Mouse (Mus musculus) hindbrain, embryonic 15.5 days (tissue): ENCODE data around the gene 1500009L16Rik. TPM values are rescaled to one million over a fixed set of nuclear protein-coding genes. Genes with fewer than 3 reads are reported as not detected.

Experiments used
- ATAC-seq: fragments of 200-750 bp; cut with Nextera tagmentation; 2 replicates; pipeline ENCODE4 v1.8.0; 2017; ENCODE audit warnings: low read depth, moderate number of reproducible peaks, moderate TSS enrichment; ENCODE audit not compliant: low FRiP score
- H3K27ac ChIP-seq: fragments of 300-500 bp; sonication (generic); replicated peaks from 2 replicates; pipeline ENCODE4 v1.5.1; 2015; ENCODE audit warnings: mild to moderate bottlenecking, inconsistent platforms
- H3K27me3 ChIP-seq: fragments of 300-500 bp; sonication (generic); 2 replicates; pipeline ENCODE4 v1.6.1; 2015; ENCODE audit warnings: control low read depth, inconsistent platforms
- H3K36me3 ChIP-seq: fragments of 300-500 bp; sonication (generic); 2 replicates; pipeline ENCODE4 v1.6.1; 2015; ENCODE audit warnings: control low read depth, inconsistent platforms
- H3K4me1 ChIP-seq: fragments of 300-500 bp; sonication (generic); replicated peaks from 2 replicates; pipeline ENCODE4 v1.6.1; 2015; ENCODE audit warnings: control low read depth, inconsistent platforms
- H3K4me2 ChIP-seq: fragments of 300-500 bp; sonication (generic); 2 replicates; pipeline ENCODE4 v1.6.1; 2015; ENCODE audit warnings: moderate library complexity, mild to moderate bottlenecking, inconsistent platforms
- H3K4me3 ChIP-seq: fragments of 300-500 bp; sonication (generic); 2 replicates; pipeline ENCODE4 v1.5.1; 2015; ENCODE audit warnings: mild to moderate bottlenecking, inconsistent platforms
- H3K9ac ChIP-seq: fragments of 300-500 bp; sonication (generic); 2 replicates; pipeline ENCODE4 v1.6.1; 2015; ENCODE audit warnings: inconsistent platforms
- H3K9me3 ChIP-seq: fragments of 300-500 bp; sonication (generic); 2 replicates; pipeline ENCODE4 v1.6.1; 2016; ENCODE audit warnings: control low read depth, inconsistent platforms
- WGBS: fragments of 180-500 bp; shearing (Covaris S2); methylation state at CpG from one replicate; pipeline ENCODE4 v1.1.7; 2015; 5-methylcytosine and 5-hydroxymethylcytosine counted together
- polyA plus RNA-seq: library from polyadenylated mRNA; unstranded; fragments of >200 nt; fragmentation: Nextera tagmentation; extraction: Ambion mirVana; gene quantifications from 2 replicates; pipeline ENCODE4 v1.2.1, GENCODE M21; 2015

1500009L16Rik gene
- polyA plus RNA-seq, 1 experiment from 2014 or later, result 89.7 TPM

DNA sequence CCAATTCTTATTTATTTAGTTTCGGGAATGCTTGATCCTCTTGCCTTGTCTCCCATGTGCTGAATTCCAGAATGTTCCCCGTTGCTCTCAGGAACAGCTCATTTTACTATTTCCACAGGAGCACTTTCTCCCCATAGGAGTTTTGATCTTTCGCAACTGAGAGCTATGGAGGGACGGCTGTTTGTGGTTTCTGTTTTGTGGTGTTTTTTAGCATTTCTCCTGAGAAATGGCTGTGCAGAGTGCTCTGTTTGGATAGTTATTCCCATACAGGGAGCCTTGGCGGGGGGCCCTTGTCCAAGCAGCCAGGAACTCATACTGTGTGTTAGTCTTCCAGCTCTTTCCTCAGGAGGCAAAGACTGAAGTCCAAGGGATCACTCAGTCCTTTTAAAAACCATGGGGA, 5.2 kb downstream of the 1500009L16Rik start:
- Histone ChIP-seq H3K4me1 (peaks cover 10% of the 10 kb centered on the region; the same call in 1 of the 2 replicates), H3K9me3 (no peaks in the 10 kb centered on the region), H3K4me2 (no peak overlapping the region), H3K9ac (no peak overlapping the region), H3K27ac (no peak overlapping the region), H3K27me3 (no peaks in the 10 kb centered on the region), H3K4me3 (no peak overlapping the region), H3K36me3 (no peaks in the 10 kb centered on the region)
- 82% methylated on average over 5 of the region's 5 CpGs for WGBS
- no peak for ATAC-seq

- Histone ChIP-seq H3K4me1 (peaks cover 6% of the 10 kb centered on the region; the same call in 1 of the 2 replicates), H3K36me3 (no peaks in the 10 kb centered on the region), H3K27ac (no peak overlapping the region), H3K4me3 (no peak overlapping the region), H3K4me2 (no peak overlapping the region), H3K9ac (no peak overlapping the region), H3K27me3 (no peaks in the 10 kb centered on the region), H3K9me3 (no peaks in the 10 kb centered on the region)
- 0 out of 2 replicates have a peak, but pooled peaks have one; percentile 25 for ATAC-seq
- 80% methylated on average over 6 of the region's 6 CpGs for WGBS
Measured at GRCm38 (mm10) chr10:83728529-83728928, 5.9 kb downstream of the 1500009L16Rik start.

GRCm38 (mm10) chr10:83729076-83729475, 6.4 kb downstream of the 1500009L16Rik start:
- Histone ChIP-seq H3K9me3 (no peaks in the 10 kb centered on the region), H3K9ac (no peak overlapping the region), H3K27ac (no peak overlapping the region), H3K4me1 (peaks cover under 1% of the 10 kb centered on the region; the same call in 1 of the 2 replicates), H3K4me3 (no peak overlapping the region), H3K27me3 (no peaks in the 10 kb centered on the region), H3K4me2 (no peak overlapping the region), H3K36me3 (no peaks in the 10 kb centered on the region)
- 76% methylated on average over 3 of the region's 3 CpGs for WGBS
- ATAC-seq, result peak; percentile 32; the same call in 1 of the 2 replicates

GRCm38 (mm10) chr10:83729492-83729891, 6.8 kb downstream of the 1500009L16Rik start:
- Histone ChIP-seq H3K27ac (no peak overlapping the region), H3K9ac (no peak overlapping the region), H3K4me3 (no peak overlapping the region), H3K27me3 (no peaks in the 10 kb centered on the region), H3K4me2 (no peak overlapping the region), H3K36me3 (no peaks in the 10 kb centered on the region), H3K4me1 (no peaks in the 10 kb centered on the region), H3K9me3 (no peaks in the 10 kb centered on the region)
- WGBS, result 38% methylated on average over 7 of the region's 7 CpGs
- peak; percentile 47; the same call in 1 of the 2 replicates for ATAC-seq

DNA sequence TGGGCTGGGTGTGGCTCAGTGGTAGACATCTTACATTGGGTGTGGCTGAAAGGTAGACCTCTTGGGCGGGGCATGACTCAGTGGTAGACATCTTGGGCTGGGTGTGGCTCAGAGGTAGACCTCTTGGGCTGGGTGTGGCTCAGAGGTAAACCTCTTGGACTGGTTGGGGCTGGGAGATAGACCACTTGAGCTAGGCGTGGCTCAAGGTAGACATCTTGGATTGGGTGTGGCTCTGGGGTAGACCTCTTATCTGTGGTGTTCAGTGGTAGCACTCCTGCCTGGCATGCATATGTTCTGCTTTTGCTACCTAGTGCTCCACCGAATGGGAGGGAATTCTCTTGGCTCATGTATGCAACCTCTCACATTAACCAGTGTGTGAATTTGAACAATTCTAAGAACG, 11.1 kb downstream of the 1500009L16Rik start:
- ATAC-seq, result no peak
- WGBS, result 90% methylated on average over 4 of the region's 4 CpGs

GRCm38 (mm10) chr10:83738996-83739655, 16.5 kb downstream of the 1500009L16Rik start:
- Histone ChIP-seq H3K4me3 (no peak overlapping the region), H3K9ac (no peak overlapping the region), H3K36me3 (no peaks in the 10 kb centered on the region; the same call in 1 of the 2 replicates), H3K4me1 (no peaks in the 10 kb centered on the region), H3K27ac (no peak overlapping the region), H3K27me3 (no peaks in the 10 kb centered on the region), H3K9me3 (no peaks in the 10 kb centered on the region), H3K4me2 (no peak overlapping the region)
- 81% methylated on average over 15 of the region's 15 CpGs for WGBS
- no peak for ATAC-seq

More for the DNA sequence above, 11.1 kb downstream of the 1500009L16Rik start:
- H3K27me3 ChIP-seq, result no peaks in the 10 kb centered on the region
- no peak overlapping the region for H3K4me3 ChIP-seq
- H3K9ac ChIP-seq, result no peak overlapping the region
- H3K4me2 ChIP-seq, result no peak overlapping the region
- no peaks in the 10 kb centered on the region for H3K4me1 ChIP-seq
- no peaks in the 10 kb centered on the region for H3K36me3 ChIP-seq
- H3K9me3 ChIP-seq, result no peaks in the 10 kb centered on the region
- H3K27ac ChIP-seq, result no peak overlapping the region

- no peaks in the 10 kb centered on the region; the same call in 1 of the 2 replicates for H3K36me3 ChIP-seq
- H3K9ac ChIP-seq, result no peak overlapping the region
- H3K27ac ChIP-seq, result no peak overlapping the region
- no peak overlapping the region for H3K4me2 ChIP-seq
- no peak overlapping the region for H3K4me3 ChIP-seq
- H3K9me3 ChIP-seq, result no peaks in the 10 kb centered on the region
- H3K27me3 ChIP-seq, result no peaks in the 10 kb centered on the region
- ATAC-seq, result no peak
- WGBS, result 84% methylated on average over 3 of the region's 3 CpGs
- no peaks in the 10 kb centered on the region for H3K4me1 ChIP-seq
Measured at GRCm38 (mm10) chr10:83744656-83745055, 22.0 kb downstream of the 1500009L16Rik start.

DNA sequence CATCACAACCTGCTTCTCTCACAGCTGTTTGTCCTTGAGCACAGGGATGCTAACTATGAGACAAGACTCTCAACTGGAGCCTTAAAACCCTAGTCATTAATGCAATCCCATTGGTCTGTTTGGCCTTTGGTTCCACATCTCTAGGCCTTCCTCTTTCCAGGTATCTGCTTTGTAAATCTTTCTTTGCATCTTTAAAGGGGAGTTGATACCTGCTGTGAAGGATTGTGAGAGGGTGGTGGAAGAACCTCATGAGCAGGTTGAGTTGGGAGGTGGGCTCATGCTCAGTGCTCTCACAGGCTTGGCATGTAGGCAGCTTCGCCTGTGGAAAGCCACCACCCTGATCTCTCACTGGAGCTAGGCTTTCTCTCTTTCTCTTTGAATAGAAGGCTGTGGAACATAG, 30.4 kb downstream of the 1500009L16Rik start:
- H3K9me3 ChIP-seq, result no peaks in the 10 kb centered on the region
- no peak for ATAC-seq
- H3K27ac ChIP-seq, result no peak overlapping the region
- 85% methylated on average over 1 of the region's 1 CpGs for WGBS
- H3K27me3 ChIP-seq, result no peaks in the 10 kb centered on the region
- H3K36me3 ChIP-seq, result no peaks in the 10 kb centered on the region
- H3K9ac ChIP-seq, result no peak overlapping the region
- H3K4me3 ChIP-seq, result no peak overlapping the region
- H3K4me1 ChIP-seq, result no peaks in the 10 kb centered on the region
- H3K4me2 ChIP-seq, result no peak overlapping the region

GRCm38 (mm10) chr10:83757343-83757962, 34.8 kb downstream of the 1500009L16Rik start:
- Histone ChIP-seq H3K4me3 (no peak overlapping the region), H3K27ac (no peak overlapping the region), H3K4me1 (peaks cover 5% of the 10 kb centered on the region; the same call in 1 of the 2 replicates), H3K9ac (no peak overlapping the region), H3K27me3 (no peaks in the 10 kb centered on the region), H3K36me3 (no peaks in the 10 kb centered on the region), H3K9me3 (no peaks in the 10 kb centered on the region), H3K4me2 (no peak overlapping the region)
- ATAC-seq, result no peak
- WGBS, result 85% methylated on average over 17 of the region's 17 CpGs

- 0 out of 2 replicates have a peak, but pooled peaks cover 5% of the 10 kb centered on the region for H3K36me3 ChIP-seq
- ATAC-seq, result no peak
- no peak overlapping the region for H3K27ac ChIP-seq
- no peaks in the 10 kb centered on the region for H3K9me3 ChIP-seq
- H3K4me1 ChIP-seq, result peaks cover 5% of the 10 kb centered on the region; the same call in 1 of the 2 replicates
- no peak overlapping the region for H3K4me2 ChIP-seq
- H3K27me3 ChIP-seq, result no peaks in the 10 kb centered on the region
- WGBS, result 87% methylated on average over 13 of the region's 13 CpGs
- H3K4me3 ChIP-seq, result no peak overlapping the region
- H3K9ac ChIP-seq, result no peak overlapping the region
Measured at GRCm38 (mm10) chr10:83758732-83759131, 36.1 kb downstream of the 1500009L16Rik start.

- H3K4me1 ChIP-seq, result peaks cover 5% of the 10 kb centered on the region; the same call in 1 of the 2 replicates
- H3K9ac ChIP-seq, result no peak overlapping the region
- H3K9me3 ChIP-seq, result no peaks in the 10 kb centered on the region
- H3K36me3 ChIP-seq, result peaks cover 11% of the 10 kb centered on the region; the same call in 1 of the 2 replicates
- no peak for ATAC-seq
- no peak overlapping the region for H3K27ac ChIP-seq
- H3K4me3 ChIP-seq, result no peak overlapping the region
- no peak overlapping the region for H3K4me2 ChIP-seq
- 32% methylated on average over 2 of the region's 2 CpGs for WGBS
- no peaks in the 10 kb centered on the region for H3K27me3 ChIP-seq
Measured at GRCm38 (mm10) chr10:83760535-83760934, 37.9 kb downstream of the 1500009L16Rik start.

GRCm38 (mm10) chr10:83763891-83764290, 41.2 kb downstream of the 1500009L16Rik start:
- Histone ChIP-seq H3K4me1 (peaks cover 5% of the 10 kb centered on the region; the same call in 1 of the 2 replicates), H3K4me2 (no peak overlapping the region), H3K27ac (no peak overlapping the region), H3K9ac (no peak overlapping the region), H3K27me3 (no peaks in the 10 kb centered on the region), H3K9me3 (no peaks in the 10 kb centered on the region), H3K4me3 (no peak overlapping the region), H3K36me3 (peaks cover 11% of the 10 kb centered on the region; the same call in 1 of the 2 replicates)
- 95% methylated on average over 4 of the region's 4 CpGs for WGBS
- ATAC-seq, result no peak
